Mouse (Mus musculus): ENCODE measurements at regions not wholly inside any gene's neighbourhood (a gene's known extent, or its start where the extent isn't known, plus 50 kb on each side); places are given as distances from the start of the nearest gene placed in this dataset.

DNA sequence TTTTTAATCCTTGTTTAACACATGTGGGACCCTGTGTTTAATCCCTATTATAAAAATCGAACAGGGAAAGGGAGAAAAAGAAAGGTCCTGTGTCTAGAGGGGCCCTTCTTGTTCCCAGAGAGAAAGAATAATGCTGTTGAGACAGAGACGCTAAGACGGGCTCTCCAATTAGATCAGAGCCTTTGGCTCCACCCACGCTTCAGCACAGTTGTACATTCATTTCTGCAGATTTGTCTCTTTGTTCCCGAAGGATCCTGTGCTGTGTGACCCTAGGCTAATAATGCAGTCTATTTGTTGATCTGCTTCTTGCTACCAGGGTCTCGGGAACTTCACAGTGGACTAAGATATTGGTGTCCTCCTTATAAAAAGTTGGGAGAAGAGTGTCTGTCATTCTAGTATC lies 92.0 kb downstream of the Cdc5l start:
- Histone ChIP-seq H3K27me3 (ENCODE audit: control insufficient read depth, insufficient read depth, low read length) (no peaks in the 10 kb centered on the region), H3K9ac (ENCODE audit: low read length) (no peak overlapping the region), H3K4me3 (replicated peaks; ENCODE audit: low read length) (no peak overlapping the region), H3K27ac (ENCODE audit: low read length) (no peak overlapping the region), H3K36me3 (ENCODE audit: control insufficient read depth, insufficient read depth, low read length) (no peaks in the 10 kb centered on the region), H3K4me1 (ENCODE audit: control insufficient read depth, insufficient read depth, low read length) (no peaks in the 10 kb centered on the region), H3K4me2 (ENCODE audit: low read depth, low read length) (no peak overlapping the region), H3K9me3 (replicated peaks; ENCODE audit: control insufficient read depth, low read length) (0 out of 2 replicates have a peak, but pooled peaks cover 9% of the 10 kb centered on the region)
- WGBS, result 67% methylated on average over 6 of the region's 6 CpGs
- no peak for ATAC-seq (ENCODE audit: insufficient read depth, low FRiP score)

DNA sequence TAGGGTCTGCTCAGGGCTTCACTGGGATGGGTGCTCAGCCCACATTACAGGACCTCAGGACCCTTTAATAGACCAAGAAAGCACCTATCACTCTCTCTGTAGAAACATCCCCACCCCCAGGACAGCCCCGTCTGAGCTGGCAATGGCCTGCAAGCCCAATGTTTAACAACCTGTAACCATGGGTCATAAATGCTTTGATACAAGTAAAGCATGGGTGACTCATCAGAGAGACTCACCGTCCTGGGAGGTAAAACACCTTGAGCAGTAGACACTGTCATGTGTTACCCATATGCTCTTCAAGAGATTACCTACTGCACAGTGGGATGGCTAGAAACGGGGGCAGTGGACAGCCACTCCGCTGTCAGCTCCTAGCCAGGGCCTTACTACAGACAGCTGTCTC lies 92.7 kb downstream of the Cdc5l start:
- no peaks in the 10 kb centered on the region for H3K36me3 ChIP-seq (ENCODE audit: control insufficient read depth, insufficient read depth, low read length)
- H3K4me1 ChIP-seq (ENCODE audit: control insufficient read depth, insufficient read depth, low read length), result no peaks in the 10 kb centered on the region
- H3K27me3 ChIP-seq (ENCODE audit: control insufficient read depth, insufficient read depth, low read length), result no peaks in the 10 kb centered on the region
- no peak overlapping the region for H3K4me3 ChIP-seq (replicated peaks; ENCODE audit: low read length)
- H3K4me2 ChIP-seq (ENCODE audit: low read depth, low read length), result no peak overlapping the region
- no peak overlapping the region for H3K9ac ChIP-seq (ENCODE audit: low read length)
- H3K27ac ChIP-seq (ENCODE audit: low read length), result no peak overlapping the region
- 74% methylated on average over 4 of the region's 4 CpGs for WGBS
- 0 out of 2 replicates have a peak, but pooled peaks cover 9% of the 10 kb centered on the region for H3K9me3 ChIP-seq (replicated peaks; ENCODE audit: control insufficient read depth, low read length)
- peak; percentile 37; the same call in 1 of the 2 replicates for ATAC-seq (ENCODE audit: insufficient read depth, low FRiP score)

DNA sequence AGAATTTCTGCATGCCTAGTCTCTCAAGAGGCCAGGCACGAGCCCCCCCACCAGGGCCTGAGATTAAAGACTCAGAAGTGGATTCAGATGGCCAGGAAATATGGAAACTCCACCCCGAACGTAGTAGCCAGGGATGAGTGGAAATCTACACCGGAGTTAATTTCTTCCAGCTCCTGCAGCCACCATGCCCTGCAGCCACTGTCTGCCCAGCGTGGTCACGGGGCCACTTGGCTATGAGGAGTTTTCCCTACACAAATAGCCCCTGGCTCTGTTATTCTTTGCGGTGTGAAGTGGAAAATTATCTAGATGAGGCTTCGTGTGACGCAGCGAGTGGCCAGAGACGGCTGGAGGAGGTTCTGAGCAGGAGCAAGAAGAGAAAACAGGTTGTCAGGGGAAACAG lies 94.3 kb downstream of the Cdc5l start:
- ATAC-seq (ENCODE audit: insufficient read depth, low FRiP score), result no peak
- no peak overlapping the region for H3K9ac ChIP-seq (ENCODE audit: low read length)
- H3K27ac ChIP-seq (ENCODE audit: low read length), result no peak overlapping the region
- 0 out of 2 replicates have a peak, but pooled peaks cover 4% of the 10 kb centered on the region for H3K4me1 ChIP-seq (ENCODE audit: control insufficient read depth, insufficient read depth, low read length)
- no peaks in the 10 kb centered on the region for H3K36me3 ChIP-seq (ENCODE audit: control insufficient read depth, insufficient read depth, low read length)
- no peak overlapping the region for H3K4me3 ChIP-seq (replicated peaks; ENCODE audit: low read length)
- no peaks in the 10 kb centered on the region for H3K27me3 ChIP-seq (ENCODE audit: control insufficient read depth, insufficient read depth, low read length)
- no peak overlapping the region for H3K4me2 ChIP-seq (ENCODE audit: low read depth, low read length)
- WGBS, result 73% methylated on average over 11 of the region's 11 CpGs
- H3K9me3 ChIP-seq (replicated peaks; ENCODE audit: control insufficient read depth, low read length), result 0 out of 2 replicates have a peak, but pooled peaks cover 5% of the 10 kb centered on the region

DNA sequence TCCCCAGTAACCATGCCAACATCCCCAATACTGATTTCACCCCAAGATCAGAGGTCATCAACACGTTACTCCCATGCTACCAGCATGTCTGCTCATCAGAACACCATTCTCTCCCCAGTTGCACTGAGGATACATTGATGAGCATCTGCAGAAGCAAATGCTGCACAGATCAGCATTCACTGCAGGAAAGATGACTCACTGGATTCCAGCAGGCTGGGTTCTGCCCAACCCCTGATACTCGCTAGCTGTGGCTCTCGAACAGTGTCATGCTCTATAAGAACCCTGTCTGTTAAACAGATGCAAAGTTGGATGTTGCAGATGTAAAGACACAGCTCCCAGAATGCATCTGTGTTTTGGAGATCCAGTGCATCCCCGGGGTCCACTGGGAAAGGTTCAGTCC lies 95.5 kb downstream of the Cdc5l start:
- Histone ChIP-seq H3K9ac (ENCODE audit: low read length) (no peak overlapping the region), H3K9me3 (replicated peaks; ENCODE audit: control insufficient read depth, low read length) (no peaks in the 10 kb centered on the region), H3K27ac (ENCODE audit: low read length) (no peak overlapping the region), H3K4me2 (ENCODE audit: low read depth, low read length) (no peak overlapping the region), H3K4me1 (ENCODE audit: control insufficient read depth, insufficient read depth, low read length) (0 out of 2 replicates have a peak, but pooled peaks cover 4% of the 10 kb centered on the region), H3K4me3 (replicated peaks; ENCODE audit: low read length) (no peak overlapping the region), H3K36me3 (ENCODE audit: control insufficient read depth, insufficient read depth, low read length) (no peaks in the 10 kb centered on the region), H3K27me3 (ENCODE audit: control insufficient read depth, insufficient read depth, low read length) (no peaks in the 10 kb centered on the region)
- no peak for ATAC-seq (ENCODE audit: insufficient read depth, low FRiP score)
- WGBS, result 75% methylated on average over 4 of the region's 4 CpGs

DNA sequence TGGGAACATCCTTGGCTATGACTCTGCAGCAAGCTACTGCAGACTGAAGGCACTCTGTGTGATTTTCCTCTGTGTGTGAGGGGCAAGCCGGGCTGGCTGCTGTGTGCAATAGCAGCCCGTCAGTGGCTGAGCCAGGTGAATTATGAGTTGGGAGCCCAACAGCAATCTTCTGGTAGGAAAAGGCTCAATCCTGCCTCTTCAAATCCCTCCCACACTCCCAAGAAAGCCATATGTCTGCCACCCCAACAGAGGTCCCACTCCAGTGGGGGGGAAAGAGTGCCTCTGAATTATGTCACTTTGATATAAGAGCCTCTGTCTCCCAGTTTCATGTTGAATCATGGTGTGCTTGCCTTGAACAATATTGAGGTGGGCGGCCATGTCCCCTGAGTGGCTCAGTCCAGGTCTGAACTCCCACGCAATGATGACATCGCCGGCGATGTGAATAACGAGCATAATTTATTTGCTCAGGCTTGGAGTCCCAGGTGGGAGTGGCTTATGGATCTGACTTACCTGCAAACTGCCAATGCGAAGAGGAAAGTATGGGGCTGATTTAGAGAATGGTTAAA lies 97.9 kb downstream of the Cdc5l start:
- H3K4me1 ChIP-seq (ENCODE audit: control insufficient read depth, insufficient read depth, low read length), result 0 out of 2 replicates have a peak, but pooled peaks cover 4% of the 10 kb centered on the region
- ATAC-seq (ENCODE audit: insufficient read depth, low FRiP score), result no peak
- no peak overlapping the region for H3K4me3 ChIP-seq (replicated peaks; ENCODE audit: low read length)
- H3K9me3 ChIP-seq (replicated peaks; ENCODE audit: control insufficient read depth, low read length), result no peaks in the 10 kb centered on the region
- WGBS, result 78% methylated on average over 9 of the region's 9 CpGs
- H3K9ac ChIP-seq (ENCODE audit: low read length), result no peak overlapping the region
- H3K27ac ChIP-seq (ENCODE audit: low read length), result no peak overlapping the region
- no peak overlapping the region for H3K4me2 ChIP-seq (ENCODE audit: low read depth, low read length)
- no peaks in the 10 kb centered on the region for H3K27me3 ChIP-seq (ENCODE audit: control insufficient read depth, insufficient read depth, low read length)
- no peaks in the 10 kb centered on the region for H3K36me3 ChIP-seq (ENCODE audit: control insufficient read depth, insufficient read depth, low read length)

DNA sequence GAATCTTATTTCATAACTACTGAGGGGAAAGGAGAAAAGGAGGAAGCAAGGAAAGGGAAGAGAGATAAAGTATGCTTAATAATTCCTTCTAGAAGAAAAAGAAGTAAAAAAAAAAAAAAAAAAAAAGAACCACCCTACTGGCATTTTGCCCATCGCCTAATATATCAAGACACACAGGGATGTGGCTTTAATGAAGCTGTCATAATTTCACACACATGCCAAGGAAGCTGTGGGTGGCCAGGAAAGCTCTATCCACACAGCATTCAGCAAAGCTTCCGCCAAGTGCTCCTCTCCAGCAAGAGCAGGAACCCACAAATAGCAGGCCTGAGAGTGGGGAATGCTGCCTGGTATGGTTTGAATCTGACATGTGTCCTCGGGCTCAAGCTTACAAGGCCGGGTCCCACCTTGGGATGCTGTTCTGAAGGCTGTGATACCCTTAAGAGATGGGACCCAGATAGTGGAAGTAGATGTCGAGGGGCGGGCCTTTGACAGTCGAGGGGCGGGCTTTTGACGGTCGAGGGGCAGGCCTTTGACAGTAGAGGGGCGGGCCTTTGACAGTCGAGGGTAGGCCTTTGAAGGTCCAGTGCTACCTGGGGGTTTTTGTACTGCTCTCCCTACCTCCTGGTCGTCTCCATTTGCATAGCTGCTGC lies 98.7 kb downstream of the Cdc5l start:
- Histone ChIP-seq H3K4me1 (ENCODE audit: control insufficient read depth, insufficient read depth, low read length) (0 out of 2 replicates have a peak, but pooled peaks cover 4% of the 10 kb centered on the region), H3K9me3 (replicated peaks; ENCODE audit: control insufficient read depth, low read length) (no peaks in the 10 kb centered on the region), H3K9ac (ENCODE audit: low read length) (no peak overlapping the region), H3K4me2 (ENCODE audit: low read depth, low read length) (no peak overlapping the region), H3K36me3 (ENCODE audit: control insufficient read depth, insufficient read depth, low read length) (no peaks in the 10 kb centered on the region), H3K27me3 (ENCODE audit: control insufficient read depth, insufficient read depth, low read length) (no peaks in the 10 kb centered on the region), H3K4me3 (replicated peaks; ENCODE audit: low read length) (no peak overlapping the region), H3K27ac (ENCODE audit: low read length) (no peak overlapping the region)
- 69% methylated on average over 13 of the region's 13 CpGs for WGBS
- ATAC-seq (ENCODE audit: insufficient read depth, low FRiP score), result no peak

DNA sequence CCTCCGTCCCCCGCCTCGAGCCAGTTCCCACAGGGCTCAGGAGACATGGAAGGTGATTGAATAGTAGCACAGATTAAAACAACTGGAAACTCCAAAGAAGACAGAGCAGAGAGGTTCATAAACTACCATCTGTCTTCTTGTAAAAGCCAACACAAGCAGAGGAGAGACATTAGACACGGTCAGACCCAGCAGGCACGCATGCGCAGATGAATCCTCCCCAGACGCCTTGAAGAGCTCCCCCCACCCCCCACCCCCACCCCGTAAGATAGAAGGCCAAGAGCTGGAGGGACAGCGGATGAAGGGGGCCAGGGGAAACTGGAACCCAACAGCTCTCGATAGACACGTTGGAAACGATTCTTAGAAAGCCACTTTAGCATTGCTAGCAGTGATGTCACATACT lies 101.2 kb downstream of the Cdc5l start:
- Histone ChIP-seq H3K9me3 (replicated peaks; ENCODE audit: control insufficient read depth, low read length) (no peaks in the 10 kb centered on the region), H3K4me1 (ENCODE audit: control insufficient read depth, insufficient read depth, low read length) (0 out of 2 replicates have a peak, but pooled peaks cover 4% of the 10 kb centered on the region), H3K27ac (ENCODE audit: low read length) (no peak overlapping the region), H3K4me3 (replicated peaks; ENCODE audit: low read length) (no peak overlapping the region), H3K9ac (ENCODE audit: low read length) (no peak overlapping the region), H3K27me3 (ENCODE audit: control insufficient read depth, insufficient read depth, low read length) (no peaks in the 10 kb centered on the region), H3K36me3 (ENCODE audit: control insufficient read depth, insufficient read depth, low read length) (no peaks in the 10 kb centered on the region), H3K4me2 (ENCODE audit: low read depth, low read length) (no peak overlapping the region)
- no peak for ATAC-seq (ENCODE audit: insufficient read depth, low FRiP score)
- 68% methylated on average over 12 of the region's 12 CpGs for WGBS

DNA sequence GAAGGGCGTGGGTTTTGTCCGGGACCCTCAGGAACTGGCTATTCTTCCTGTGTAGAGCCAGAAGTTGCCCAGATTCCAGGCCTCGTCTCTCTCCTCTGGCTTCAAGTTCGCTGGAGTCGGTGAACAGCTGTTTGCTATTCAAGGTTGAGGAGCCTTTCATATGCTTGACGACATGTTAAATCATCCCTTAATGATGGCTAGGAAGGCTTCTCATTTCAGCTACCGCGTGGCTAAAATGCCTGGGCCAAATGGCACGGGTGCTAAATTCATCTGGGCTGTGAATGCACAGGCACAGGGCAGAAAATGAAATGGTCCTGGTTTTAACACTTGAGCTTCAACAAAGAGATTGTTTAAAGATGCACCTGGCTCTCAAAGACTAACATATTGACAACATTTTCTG lies 104.3 kb downstream of the Cdc5l start:
- Histone ChIP-seq H3K36me3 (ENCODE audit: control insufficient read depth, insufficient read depth, low read length) (no peaks in the 10 kb centered on the region), H3K4me3 (replicated peaks; ENCODE audit: low read length) (no peak overlapping the region), H3K4me1 (ENCODE audit: control insufficient read depth, insufficient read depth, low read length) (no peaks in the 10 kb centered on the region), H3K27me3 (ENCODE audit: control insufficient read depth, insufficient read depth, low read length) (no peaks in the 10 kb centered on the region), H3K27ac (ENCODE audit: low read length) (no peak overlapping the region), H3K4me2 (ENCODE audit: low read depth, low read length) (no peak overlapping the region), H3K9me3 (replicated peaks; ENCODE audit: control insufficient read depth, low read length) (no peaks in the 10 kb centered on the region), H3K9ac (ENCODE audit: low read length) (no peak overlapping the region)
- ATAC-seq (ENCODE audit: insufficient read depth, low FRiP score), result no peak
- 61% methylated on average over 9 of the region's 9 CpGs for WGBS

DNA sequence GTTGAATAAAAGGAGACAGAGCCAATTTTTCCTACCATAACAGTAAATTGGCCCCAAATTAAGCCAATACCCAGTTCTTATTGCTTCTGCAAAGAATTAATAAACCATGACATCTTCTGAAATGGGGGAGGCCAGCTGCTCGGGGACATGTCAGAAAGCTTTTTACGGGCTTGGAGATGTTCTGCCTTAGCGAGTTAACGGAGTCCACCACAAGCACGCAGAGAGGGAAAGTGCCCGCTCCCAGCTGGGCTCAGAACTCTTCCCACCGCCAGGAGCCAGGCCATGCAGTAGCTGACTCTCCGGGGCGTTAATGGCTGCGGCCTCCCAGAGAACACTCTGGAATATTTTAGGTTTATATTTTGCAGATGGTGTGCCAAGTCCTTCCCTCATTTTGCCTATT lies 106.8 kb downstream of the Cdc5l start:
- Histone ChIP-seq H3K4me1 (ENCODE audit: control insufficient read depth, insufficient read depth, low read length) (no peaks in the 10 kb centered on the region), H3K27ac (ENCODE audit: low read length) (no peak overlapping the region), H3K4me2 (ENCODE audit: low read depth, low read length) (no peak overlapping the region), H3K4me3 (replicated peaks; ENCODE audit: low read length) (no peak overlapping the region), H3K9me3 (replicated peaks; ENCODE audit: control insufficient read depth, low read length) (no peaks in the 10 kb centered on the region), H3K27me3 (ENCODE audit: control insufficient read depth, insufficient read depth, low read length) (no peaks in the 10 kb centered on the region), H3K36me3 (ENCODE audit: control insufficient read depth, insufficient read depth, low read length) (no peaks in the 10 kb centered on the region), H3K9ac (ENCODE audit: low read length) (no peak overlapping the region)
- ATAC-seq (ENCODE audit: insufficient read depth, low FRiP score), result no peak
- 62% methylated on average over 10 of the region's 10 CpGs for WGBS

Measured in stomach, embryonic 16.5 days (tissue).